Mouse (Mus musculus) lung, embryonic 14.5 days (tissue): Measurements from ENCODE around the gene Cox7a2. TPM values are rescaled to one million over a fixed set of nuclear protein-coding genes. Genes with fewer than 3 reads are reported as not detected.
A peak's percentile ranks its signal among the peaks of the same experiment; 100 is the strongest.

Experiments
- ATAC-seq: fragments of 200-750 bp; cut with Nextera tagmentation; 2 replicates; pipeline ENCODE4 v1.8.0; 2017; ENCODE audit warnings: mild to moderate bottlenecking, moderate TSS enrichment, moderate library complexity; ENCODE audit not compliant: insufficient read depth
- DNase-seq: peaks from one replicate; pipeline ENCODE4 v3.0.0-alpha.2; 2015
- H3K27ac ChIP-seq: fragments of 300-500 bp; sonication (generic); 2 replicates; pipeline ENCODE4 v1.5.1; 2014; ENCODE audit warnings: low read depth, mild to moderate bottlenecking, moderate library complexity
- H3K27me3 ChIP-seq: fragments of 300-500 bp; sonication (generic); 2 replicates; pipeline ENCODE4 v1.6.1; 2014; ENCODE audit warnings: low read length, control low read depth; ENCODE audit not compliant: insufficient read depth
- H3K36me3 ChIP-seq: fragments of 300-500 bp; sonication (generic); 2 replicates; pipeline ENCODE4 v1.6.1; 2014; ENCODE audit warnings: control low read depth; ENCODE audit not compliant: insufficient read depth
- H3K4me1 ChIP-seq: fragments of 300-500 bp; sonication (generic); 2 replicates; pipeline ENCODE4 v1.6.1; 2014; ENCODE audit warnings: antibody characterized with exemption, control low read depth; ENCODE audit not compliant: insufficient read depth
- H3K4me2 ChIP-seq: fragments of 300-500 bp; sonication (generic); 2 replicates; pipeline ENCODE4 v1.6.1; 2014; ENCODE audit warnings: mild to moderate bottlenecking
- H3K4me3 ChIP-seq: fragments of 300-500 bp; sonication (generic); 2 replicates; pipeline ENCODE4 v1.5.1; 2014; ENCODE audit warnings: low read depth, low read length
- H3K9ac ChIP-seq: fragments of 300-500 bp; sonication (generic); 2 replicates; pipeline ENCODE4 v1.6.1; 2014
- H3K9me3 ChIP-seq: fragments of 300-500 bp; sonication (generic); 2 replicates; pipeline ENCODE4 v1.6.1; 2016; ENCODE audit warnings: low read depth, low read length, control low read depth
- CTCF ChIP-seq: IDR thresholded peaks from 2 replicates; pipeline ENCODE4 v1.5.1; 2016; ENCODE audit warnings: antibody characterized with exemption, low read depth
- WGBS: fragments of 180-500 bp; shearing (Covaris S2); extraction: QIAGEN DNeasy Blood & Tissue Kit; methylation state at CpG from one replicate; pipeline ENCODE4 v1.1.7; 2014; 5-methylcytosine and 5-hydroxymethylcytosine counted together
- polyA plus RNA-seq: library from polyadenylated mRNA; unstranded; fragments of >200 nt; fragmentation: Nextera tagmentation; extraction: Ambion mirVana; gene quantifications from 2 replicates; pipeline ENCODE4 v1.2.1, GENCODE M21; 2014

Cox7a2 gene
- polyA plus RNA-seq: 650 and 710 TPM in 2 replicates

GRCm38 (mm10) chr9:79759385-79760005, at the start of gene Cox7a2:
Gene Cox7a2 (minus strand): TSS chr9:79759878.
- Histone ChIP-seq H3K27ac (peak within 1 kb of the TSS; percentile 95), H3K36me3 (peaks cover 30% of the 10 kb centered on the region), H3K9ac (peak within 1 kb of the TSS; percentile 91), H3K4me1 (0 out of 2 replicates have a peak, but pooled peaks cover 3% of the 10 kb centered on the region), H3K27me3 (no peaks in the 10 kb centered on the region), H3K9me3 (no peaks in the 10 kb centered on the region), H3K4me3 (peak within 1 kb of the TSS; percentile 84), H3K4me2 (peak within 1 kb of the TSS; percentile 84)
- TF ChIP-seq CTCF: no peak
- peak; percentile 100 for ATAC-seq
- peak; percentile 99 for DNase-seq
- under 1% methylated on average over 49 of the region's 49 CpGs for WGBS

GRCm38 (mm10) chr9:79809411-79809810, 49.7 kb upstream of the Cox7a2 start:
- ATAC-seq (no peak), DNase-seq (peak; percentile 49)
- 38% methylated on average over 6 of the region's 6 CpGs for WGBS
- Histone ChIP-seq H3K4me1 (peaks cover 10% of the 10 kb centered on the region), H3K36me3 (no peaks in the 10 kb centered on the region), H3K27me3 (no peaks in the 10 kb centered on the region), H3K4me3 (no peak overlapping the region), H3K9ac (no peak overlapping the region), H3K4me2 (0 out of 2 replicates have a peak overlapping the region, but pooled peaks have one; percentile 5), H3K27ac (peak overlapping the region; percentile 44; the same call in 1 of the 2 replicates), H3K9me3 (no peaks in the 10 kb centered on the region)
- TF ChIP-seq CTCF: no peak

- no peaks in the 10 kb centered on the region for H3K27me3 ChIP-seq
- no peak overlapping the region for H3K27ac ChIP-seq
- no peak overlapping the region for H3K4me3 ChIP-seq
- DNase-seq (peak; percentile 47), ATAC-seq (no peak)
- no peak overlapping the region for H3K9ac ChIP-seq
- no peaks in the 10 kb centered on the region for H3K36me3 ChIP-seq
- 23% methylated on average over 4 of the region's 4 CpGs for WGBS
- no peak overlapping the region for H3K4me2 ChIP-seq
- H3K9me3 ChIP-seq: no peaks in the 10 kb centered on the region
- H3K4me1 ChIP-seq: peaks cover 10% of the 10 kb centered on the region
- no peak for TF ChIP-seq CTCF
Measured at GRCm38 (mm10) chr9:79807178-79807577, 47.5 kb upstream of the Cox7a2 start.

- peaks cover 10% of the 10 kb centered on the region for H3K4me1 ChIP-seq
- 41% methylated on average over 12 of the region's 12 CpGs for WGBS
Measured at GRCm38 (mm10) chr9:79806317-79807075, 46.8 kb upstream of the Cox7a2 start.

GRCm38 (mm10) chr9:79805426-79805825, 45.7 kb upstream of the Cox7a2 start:
- Histone ChIP-seq H3K9ac (no peak overlapping the region), H3K36me3 (no peaks in the 10 kb centered on the region), H3K4me2 (no peak overlapping the region), H3K27me3 (no peaks in the 10 kb centered on the region), H3K9me3 (no peaks in the 10 kb centered on the region), H3K4me1 (peaks cover 10% of the 10 kb centered on the region), H3K4me3 (no peak overlapping the region), H3K27ac (no peak overlapping the region)
- DNase-seq (no peak), ATAC-seq (no peak)
- TF ChIP-seq CTCF: no peak
- 88% methylated on average over 10 of the region's 10 CpGs for WGBS

More at GRCm38 (mm10) chr9:79806317-79807075, 46.8 kb upstream of the Cox7a2 start:
- Histone ChIP-seq H3K9me3 (no peaks in the 10 kb centered on the region), H3K9ac (no peak overlapping the region), H3K27ac (no peak overlapping the region), H3K4me2 (no peak overlapping the region), H3K27me3 (no peaks in the 10 kb centered on the region), H3K36me3 (no peaks in the 10 kb centered on the region), H3K4me3 (no peak overlapping the region)
- TF ChIP-seq CTCF: peak; percentile 86
- DNase-seq (peak; percentile 91), ATAC-seq (0 out of 2 replicates have a peak, but pooled peaks have one; percentile 19)

GRCm38 (mm10) chr9:79796461-79797135, 36.9 kb upstream of the Cox7a2 start:
- Histone ChIP-seq H3K9me3 (no peaks in the 10 kb centered on the region), H3K27ac (0 out of 2 replicates have a peak overlapping the region, but pooled peaks have one; percentile 30), H3K4me2 (no peak overlapping the region), H3K36me3 (no peaks in the 10 kb centered on the region), H3K4me3 (no peak overlapping the region), H3K9ac (no peak overlapping the region), H3K4me1 (peaks cover 3% of the 10 kb centered on the region; the same call in 1 of the 2 replicates), H3K27me3 (no peaks in the 10 kb centered on the region)
- ATAC-seq (no peak), DNase-seq (peak; percentile 21)
- no peak for TF ChIP-seq CTCF
- WGBS: 50% methylated on average over 7 of the region's 7 CpGs
